Mouse (Mus musculus) testis, adult 2 months (tissue): ENCODE results near the gene Atp8a2.

Experiments used
- CTCF ChIP-seq: fragments of 200-500 bp; IDR thresholded peaks from 2 replicates; pipeline ENCODE4 v1.5.1; 2012; ENCODE audit warnings: low read depth, mild to moderate bottlenecking, inconsistent platforms, low read length, moderate library complexity; ENCODE audit not compliant: control insufficient read depth, insufficient read depth, insufficient replicate concordance
- POLR2A ChIP-seq: fragments of 200-500 bp; IDR thresholded peaks from 2 replicates; pipeline ENCODE4 v1.6.1; 2012; ENCODE audit warnings: low read depth, mild to moderate bottlenecking, inconsistent platforms, low read length, moderate library complexity; ENCODE audit not compliant: control insufficient read depth

- TF ChIP-seq CTCF (no peak), POLR2A (no peak)
Observed at GRCm38 (mm10) chr14:59805683-59806082, 391.3 kb downstream of the Atp8a2 start.
